Mouse (Mus musculus) megakaryocyte, embryonic 14.5 days (primary cell): ENCODE measurements at regions not wholly inside any gene's neighbourhood (a gene's known extent, or its start where the extent isn't known, plus 50 kb on each side); places are given as distances from the start of the nearest gene placed in this dataset.
A peak's percentile ranks its signal among the peaks of the same experiment; 100 is the strongest.

Experiments used
- H3K27me3 ChIP-seq: replicated peaks from 2 replicates; pipeline ENCODE3; 2012; ENCODE audit warnings: inconsistent platforms
- H3K36me3 ChIP-seq: replicated peaks from 2 replicates; pipeline ENCODE3; 2012; ENCODE audit warnings: low read length, inconsistent platforms, mixed read lengths
- H3K4me1 ChIP-seq: 2 replicates; pipeline ENCODE4 v1.6.1; 2012; ENCODE audit warnings: inconsistent platforms
- H3K4me3 ChIP-seq: replicated peaks from 2 replicates; pipeline ENCODE3; 2012; ENCODE audit warnings: moderate library complexity, mild to moderate bottlenecking, inconsistent platforms
- H3K9me3 ChIP-seq: 2 replicates; pipeline ENCODE4 v1.6.1; 2012; ENCODE audit warnings: inconsistent platforms
- FLI1 ChIP-seq: IDR thresholded peaks from 2 replicates; pipeline ENCODE4 v1.6.1; 2012; ENCODE audit warnings: low read length, inconsistent platforms, mixed read lengths
- GATA1 ChIP-seq: IDR thresholded peaks from 3 replicates; pipeline ENCODE4 v1.6.1; 2012; ENCODE audit warnings: mixed read lengths, low read length, inconsistent platforms, borderline replicate concordance

- H3K4me1 ChIP-seq, result peaks cover 27% of the 10 kb centered on the region
- no peaks in the 10 kb centered on the region for H3K9me3 ChIP-seq
- TF ChIP-seq GATA1, result no peak
- TF ChIP-seq FLI1, result no peak
- peaks cover 24% of the 10 kb centered on the region for H3K27me3 ChIP-seq
- H3K4me3 ChIP-seq, result no peak overlapping the region
- H3K36me3 ChIP-seq, result no peaks in the 10 kb centered on the region
Observed at GRCm38 (mm10) chr12:12820668-12821351, 120.9 kb downstream of the Mycn start.

- Histone ChIP-seq H3K27me3 (peaks cover 27% of the 10 kb centered on the region), H3K4me1 (peaks cover 27% of the 10 kb centered on the region), H3K4me3 (no peak overlapping the region), H3K9me3 (no peaks in the 10 kb centered on the region), H3K36me3 (no peaks in the 10 kb centered on the region)
- no peak for TF ChIP-seq GATA1
- TF ChIP-seq FLI1, result no peak
Observed at GRCm38 (mm10) chr12:12819746-12820145, 122.0 kb downstream of the Mycn start.

- Histone ChIP-seq H3K27me3 (peaks cover 35% of the 10 kb centered on the region), H3K4me1 (peaks cover 25% of the 10 kb centered on the region), H3K4me3 (no peak overlapping the region), H3K36me3 (no peaks in the 10 kb centered on the region), H3K9me3 (no peaks in the 10 kb centered on the region)
- no peak for TF ChIP-seq FLI1
- TF ChIP-seq GATA1, result no peak
Observed at GRCm38 (mm10) chr12:12814693-12815092, 127.0 kb downstream of the Mycn start.

GRCm38 (mm10) chr12:12812873-12813272, 128.8 kb downstream of the Mycn start:
- Histone ChIP-seq H3K9me3 (no peaks in the 10 kb centered on the region), H3K27me3 (peaks cover 35% of the 10 kb centered on the region), H3K36me3 (no peaks in the 10 kb centered on the region), H3K4me3 (peak overlapping the region; percentile 62), H3K4me1 (peaks cover 30% of the 10 kb centered on the region)
- TF ChIP-seq FLI1 (no peak), GATA1 (no peak)

GRCm38 (mm10) chr12:12810943-12811342, 130.8 kb downstream of the Mycn start:
- no peaks in the 10 kb centered on the region for H3K9me3 ChIP-seq
- no peak overlapping the region for H3K4me3 ChIP-seq
- no peak for TF ChIP-seq GATA1
- TF ChIP-seq FLI1, result no peak
- peaks cover 34% of the 10 kb centered on the region for H3K27me3 ChIP-seq
- H3K36me3 ChIP-seq, result no peaks in the 10 kb centered on the region
- H3K4me1 ChIP-seq, result peaks cover 40% of the 10 kb centered on the region

GRCm38 (mm10) chr12:12810159-12810885, 131.4 kb downstream of the Mycn start:
- Histone ChIP-seq H3K36me3 (no peaks in the 10 kb centered on the region), H3K9me3 (no peaks in the 10 kb centered on the region), H3K27me3 (peaks cover 36% of the 10 kb centered on the region), H3K4me1 (peaks cover 40% of the 10 kb centered on the region), H3K4me3 (no peak overlapping the region)
- no peak for TF ChIP-seq GATA1

GRCm38 (mm10) chr12:12808120-12808519, 133.6 kb downstream of the Mycn start:
- Histone ChIP-seq H3K9me3 (no peaks in the 10 kb centered on the region), H3K4me1 (peaks cover 45% of the 10 kb centered on the region), H3K4me3 (no peak overlapping the region), H3K27me3 (peaks cover 19% of the 10 kb centered on the region), H3K36me3 (no peaks in the 10 kb centered on the region)
- no peak for TF ChIP-seq FLI1
- no peak for TF ChIP-seq GATA1

GRCm38 (mm10) chr12:12803602-12804001, 138.1 kb downstream of the Mycn start:
- Histone ChIP-seq H3K9me3 (no peaks in the 10 kb centered on the region), H3K36me3 (no peaks in the 10 kb centered on the region), H3K4me3 (no peak overlapping the region), H3K4me1 (peaks cover 31% of the 10 kb centered on the region), H3K27me3 (peaks cover 16% of the 10 kb centered on the region)
- no peak for TF ChIP-seq GATA1

GRCm38 (mm10) chr12:12802396-12802795, 139.3 kb downstream of the Mycn start:
- peaks cover 36% of the 10 kb centered on the region for H3K4me1 ChIP-seq
- no peaks in the 10 kb centered on the region for H3K9me3 ChIP-seq
- H3K36me3 ChIP-seq, result no peaks in the 10 kb centered on the region
- peaks cover 14% of the 10 kb centered on the region for H3K27me3 ChIP-seq
- H3K4me3 ChIP-seq, result no peak overlapping the region
- no peak for TF ChIP-seq FLI1
- no peak for TF ChIP-seq GATA1

GRCm38 (mm10) chr12:12801700-12802099, 140.0 kb downstream of the Mycn start:
- H3K9me3 ChIP-seq, result no peaks in the 10 kb centered on the region
- no peak overlapping the region for H3K4me3 ChIP-seq
- TF ChIP-seq FLI1 (no peak), GATA1 (no peak)
- peaks cover 36% of the 10 kb centered on the region for H3K4me1 ChIP-seq
- no peaks in the 10 kb centered on the region for H3K36me3 ChIP-seq
- peaks cover 10% of the 10 kb centered on the region for H3K27me3 ChIP-seq
